Mouse (Mus musculus) kidney, postnatal 10 days (tissue): Measurements from ENCODE around the gene Tal1.
A peak's percentile ranks its signal among the peaks of the same experiment; 100 is the strongest.

Experiments used
- DNase-seq: peaks from one replicate; pipeline ENCODE4 v3.0.0; 2021; ENCODE audit warnings: mixed read lengths

Tal1 gene

DNA sequence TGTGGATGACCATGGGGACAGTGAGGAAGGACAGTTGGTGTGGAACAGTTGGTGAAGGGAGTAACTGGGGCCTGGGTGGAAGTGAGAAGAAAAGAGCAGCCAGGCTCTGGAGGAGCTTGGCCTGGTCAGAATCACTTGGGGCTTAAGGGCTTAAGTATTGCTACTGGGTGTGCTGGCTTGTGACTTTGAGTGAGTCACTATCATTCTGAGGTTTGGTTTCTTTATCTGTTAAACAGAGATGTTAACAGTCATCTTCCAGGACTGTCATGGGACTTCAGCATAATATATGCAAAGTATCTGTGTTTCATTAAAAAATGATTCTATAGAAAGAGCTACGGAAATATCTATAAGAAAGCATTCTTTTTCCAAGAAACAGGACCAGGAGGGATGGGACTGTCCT is 18.6 kb downstream of the Tal1 start:
- no peak for DNase-seq

DNA sequence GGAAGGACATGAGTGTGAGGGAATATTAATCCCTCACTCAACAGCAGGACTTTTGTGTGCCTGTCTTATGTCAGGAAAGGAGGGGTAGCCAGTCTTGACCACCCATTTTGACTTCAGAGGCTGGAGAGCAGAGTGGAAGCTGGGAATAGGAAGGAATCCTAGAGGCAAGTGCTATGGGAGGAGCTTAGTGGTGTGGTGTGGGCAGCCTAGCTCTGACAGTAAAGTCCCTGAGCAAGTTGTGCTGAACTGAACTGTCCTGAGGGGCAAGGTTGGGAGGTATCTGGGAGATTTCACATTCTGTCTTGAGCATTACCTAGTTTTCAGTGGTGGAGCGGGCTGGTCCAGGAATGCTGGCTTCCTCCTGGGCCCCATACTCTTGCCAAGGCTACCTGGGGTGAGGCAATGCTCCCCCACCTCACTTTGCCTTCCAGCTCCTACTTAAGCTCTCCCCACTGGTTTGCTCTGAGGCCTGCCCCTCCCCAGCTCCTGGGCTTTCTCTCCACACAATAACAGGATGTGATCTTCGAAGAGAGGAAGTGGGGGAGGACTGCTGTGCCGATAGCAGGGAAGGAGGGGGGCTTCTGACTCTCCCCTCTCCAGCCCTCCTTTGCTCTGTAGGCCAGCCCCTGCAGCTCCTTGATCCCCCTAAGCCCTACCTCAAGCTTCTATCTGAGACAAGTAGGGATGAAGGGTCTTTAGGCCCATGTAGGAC is 19.1 kb downstream of the Tal1 start:
- peak; percentile 54 for DNase-seq

DNA sequence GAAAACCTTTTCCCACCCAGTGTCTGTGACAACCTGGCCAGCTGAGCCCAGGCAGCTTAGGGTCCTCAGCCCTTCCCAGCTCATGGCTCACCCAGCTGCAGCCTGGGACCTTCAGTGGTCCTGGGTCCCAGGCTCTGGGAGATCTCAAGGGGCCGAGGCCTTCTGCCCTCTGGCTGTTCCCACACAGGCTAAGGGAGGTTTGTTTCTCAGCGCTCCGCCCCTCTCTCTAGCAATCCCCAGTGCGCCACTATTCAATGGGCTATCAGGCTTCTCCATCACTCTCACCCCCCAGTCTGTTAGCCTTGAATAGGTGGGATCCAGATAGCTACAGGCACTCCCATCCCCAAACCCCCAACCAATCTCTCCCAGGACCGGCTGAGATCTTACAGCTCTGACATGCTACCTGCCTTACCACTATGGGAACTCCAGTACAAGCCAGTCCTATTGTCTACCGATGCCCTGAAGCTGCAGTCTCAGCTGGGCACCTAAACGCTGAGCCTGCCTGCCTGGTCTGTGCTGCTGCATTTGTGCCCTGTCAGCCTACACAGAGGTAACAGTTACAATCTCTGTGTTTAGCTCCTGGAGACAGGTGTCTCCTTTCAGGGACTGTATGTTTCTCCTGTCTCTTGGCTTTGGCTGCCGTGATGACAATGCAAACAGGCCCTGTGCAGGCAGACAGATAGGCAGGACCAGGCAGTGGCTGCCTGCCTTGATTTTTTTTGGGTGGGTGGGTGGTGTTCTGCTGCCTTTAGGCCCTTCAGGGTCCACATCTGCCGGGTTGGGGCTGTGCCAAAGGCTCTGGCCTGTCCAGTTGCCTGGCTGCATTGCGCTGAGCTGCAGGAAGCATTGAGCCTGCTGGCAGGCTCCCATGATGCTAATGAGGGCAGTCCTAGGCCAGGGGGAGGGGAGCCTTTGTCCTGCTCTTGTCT is 22.9 kb downstream of the Tal1 start:
- DNase-seq = peak; percentile 86

DNA sequence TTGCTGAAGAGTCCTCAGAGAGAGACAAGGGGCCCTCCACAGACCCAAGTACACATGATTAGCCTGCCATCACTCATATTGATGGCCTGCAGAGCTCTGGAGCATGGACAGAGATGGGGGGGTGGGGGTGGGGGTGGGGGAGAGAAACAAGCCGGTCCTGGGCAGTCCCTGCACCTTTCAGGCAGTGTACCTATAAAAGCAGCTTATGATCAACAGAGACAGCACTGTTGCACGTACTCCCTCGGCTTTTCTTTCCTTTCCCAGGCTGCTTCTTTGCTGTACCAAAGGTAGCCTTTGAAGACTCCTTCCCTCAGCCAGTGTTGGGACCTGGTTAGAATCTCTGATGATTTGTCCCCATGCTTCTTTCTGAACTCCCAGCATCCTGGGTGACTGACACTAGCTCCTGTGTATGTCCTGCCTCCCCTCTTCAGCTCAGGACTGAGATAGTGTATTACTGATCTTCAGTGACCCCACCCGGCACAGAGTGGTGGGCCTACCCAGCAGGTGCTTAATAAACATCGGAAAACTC is 23.7 kb downstream of the Tal1 start:
- no peak for DNase-seq

DNA sequence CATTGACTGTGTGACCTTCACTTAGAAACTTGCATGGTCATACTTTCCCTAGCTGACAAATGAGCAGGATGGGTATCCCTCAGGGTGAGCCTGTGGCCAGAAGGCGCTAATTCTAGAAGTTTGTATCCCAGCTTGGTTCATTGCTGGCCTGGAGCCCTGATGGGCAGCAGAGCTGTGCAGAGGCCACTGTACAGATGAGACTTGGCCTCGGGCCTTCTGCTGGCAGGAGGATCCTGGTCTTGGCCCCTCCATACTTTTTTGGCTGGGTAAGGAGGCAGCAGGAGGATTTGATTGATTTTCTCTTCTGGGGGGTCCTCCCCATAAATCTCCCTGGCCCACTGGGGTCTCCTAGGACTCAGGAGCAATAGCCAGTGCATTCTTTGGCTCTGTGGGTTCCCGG is 26.8 kb downstream of the Tal1 start:
- no peak for DNase-seq

DNA sequence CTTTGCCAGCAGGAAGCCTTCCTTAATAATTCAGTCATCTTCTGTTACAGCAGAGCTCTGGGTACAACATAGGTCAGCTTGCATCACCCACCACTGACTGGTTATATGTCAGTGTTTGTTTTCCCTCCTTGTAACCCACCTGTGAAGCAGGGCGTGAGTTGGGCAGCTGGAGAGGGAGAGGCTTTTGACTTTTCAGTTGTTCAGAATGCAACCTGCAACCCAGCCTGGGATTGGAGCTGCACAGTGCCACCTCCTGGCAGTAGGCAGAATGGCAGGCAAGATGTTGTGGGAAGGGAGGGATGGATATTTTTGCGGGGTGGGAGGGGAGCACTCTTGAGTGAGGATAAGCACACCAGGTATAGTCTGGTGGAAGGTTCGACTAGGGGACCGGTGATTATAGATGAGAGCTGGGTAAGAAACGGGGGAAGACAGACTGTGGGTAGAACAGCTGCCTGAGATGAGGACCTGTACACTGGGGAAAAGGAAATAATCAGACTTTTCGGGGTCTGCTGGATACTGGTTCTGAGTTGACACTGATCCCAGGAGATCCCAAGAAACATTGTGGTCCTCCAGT is 29.4 kb downstream of the Tal1 start:
- peak; percentile 81 for DNase-seq

DNA sequence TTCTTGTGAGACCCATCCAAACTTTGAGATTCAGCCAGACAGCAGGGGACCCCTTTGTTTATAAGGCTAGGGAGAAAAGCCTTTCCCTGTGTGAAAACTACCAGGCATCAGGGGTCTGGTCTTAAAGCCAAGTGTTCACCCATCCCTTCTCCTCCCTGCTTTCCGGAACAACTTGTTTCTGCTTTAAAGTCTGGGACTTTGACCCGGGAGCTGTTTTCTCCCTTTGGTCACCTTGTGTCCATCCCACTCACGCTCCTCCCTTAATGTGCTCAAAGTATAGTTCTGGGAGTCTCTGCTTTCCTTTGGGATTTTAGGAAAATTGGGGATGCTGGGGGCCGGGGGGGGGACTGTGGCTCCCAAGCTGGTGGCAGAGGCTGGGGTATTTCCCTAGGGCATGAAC is 30.0 kb downstream of the Tal1 start:
- DNase-seq = no peak

DNA sequence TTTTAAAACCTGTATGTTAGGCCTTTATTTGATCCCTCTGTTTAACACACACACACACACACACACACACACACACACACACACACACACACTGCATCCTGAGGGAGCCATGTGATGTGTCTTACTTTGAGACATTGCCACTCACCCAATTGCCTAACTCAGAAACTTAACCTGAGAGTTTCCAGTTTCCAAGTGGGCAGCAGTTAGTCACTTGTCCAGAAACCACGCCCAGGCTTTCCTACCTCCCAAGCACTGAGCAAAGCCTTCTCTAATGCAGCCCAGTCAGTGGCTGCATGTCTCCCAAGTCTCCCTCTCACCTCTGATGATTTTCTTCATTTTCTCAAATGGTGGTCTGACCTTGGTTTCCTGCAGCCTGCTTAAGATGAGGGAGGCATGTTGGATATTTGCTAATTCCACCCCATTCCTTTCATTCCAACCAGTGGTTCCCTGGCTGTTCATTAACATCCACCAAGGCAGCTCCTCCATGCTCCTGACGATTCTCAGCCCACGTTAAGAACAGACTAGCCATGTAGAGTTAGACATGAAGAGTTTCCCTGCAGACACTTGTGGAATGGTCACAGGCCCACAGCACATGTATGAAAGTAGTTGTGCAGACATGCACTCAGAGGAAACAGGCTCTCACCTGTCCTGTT is 30.7 kb downstream of the Tal1 start:
- DNase-seq = no peak

DNA sequence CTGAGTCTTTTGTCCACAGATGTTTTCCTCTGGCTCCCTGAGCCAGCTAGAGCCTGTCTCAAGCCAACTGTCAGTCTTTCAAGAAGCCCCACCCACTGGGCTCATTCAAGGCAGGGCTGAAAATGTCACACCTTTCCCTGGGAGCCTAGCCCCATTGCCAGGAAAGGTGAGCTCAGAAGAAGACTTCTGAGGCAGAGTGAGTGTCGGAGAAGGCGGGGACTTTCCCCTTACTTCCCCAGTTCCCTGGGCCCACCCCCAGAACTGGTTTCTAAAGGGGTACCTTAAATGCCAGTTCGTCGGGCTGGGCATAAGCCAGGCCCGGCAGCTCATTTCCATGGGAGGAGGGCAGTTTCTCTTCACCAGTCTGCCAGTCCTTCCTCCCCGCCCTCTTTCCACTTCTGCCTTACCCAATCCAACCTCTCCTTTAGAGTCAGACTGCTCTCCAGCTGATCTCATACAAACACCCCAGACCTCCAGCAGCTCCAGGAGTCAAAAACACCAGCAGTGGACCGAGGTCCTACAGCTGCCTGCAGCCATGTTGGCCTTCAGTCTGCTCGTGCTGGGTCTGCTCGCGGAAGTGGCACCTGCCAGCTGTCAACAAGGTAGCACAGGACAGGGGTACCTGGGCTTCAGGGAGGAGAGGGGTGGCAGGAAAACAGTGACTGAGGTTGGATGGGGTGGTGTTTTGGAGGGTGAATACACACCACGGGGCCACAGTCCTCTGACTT is 32.5 kb downstream of the Tal1 start, which contains the start of gene Pdzk1ip1:
Gene Pdzk1ip1 (plus strand): TSS at position 98 of the 728 bp plus-strand sequence.
- peak; percentile 76 for DNase-seq

DNA sequence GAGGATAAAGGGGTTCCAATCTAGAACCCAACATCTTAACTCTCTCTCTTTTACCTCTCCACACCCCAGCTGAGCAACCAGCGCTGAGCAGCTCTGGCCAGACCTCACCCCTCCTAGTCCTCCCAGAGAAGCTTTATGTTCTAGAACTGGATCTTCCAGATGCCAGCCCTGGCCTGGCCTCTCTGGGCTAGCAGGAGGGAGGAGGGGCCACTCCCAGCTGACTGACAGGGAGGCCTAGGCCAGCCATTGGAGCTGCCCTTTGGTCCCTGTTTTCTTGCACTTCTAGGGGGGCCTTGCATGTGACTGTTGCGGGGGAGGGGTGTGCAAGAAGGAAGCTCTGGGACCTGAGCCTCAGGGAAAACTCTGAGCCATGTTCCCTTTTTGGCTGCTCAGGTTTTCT is 34.4 kb downstream of the Tal1 start:
- DNase-seq = peak; percentile 82

DNA sequence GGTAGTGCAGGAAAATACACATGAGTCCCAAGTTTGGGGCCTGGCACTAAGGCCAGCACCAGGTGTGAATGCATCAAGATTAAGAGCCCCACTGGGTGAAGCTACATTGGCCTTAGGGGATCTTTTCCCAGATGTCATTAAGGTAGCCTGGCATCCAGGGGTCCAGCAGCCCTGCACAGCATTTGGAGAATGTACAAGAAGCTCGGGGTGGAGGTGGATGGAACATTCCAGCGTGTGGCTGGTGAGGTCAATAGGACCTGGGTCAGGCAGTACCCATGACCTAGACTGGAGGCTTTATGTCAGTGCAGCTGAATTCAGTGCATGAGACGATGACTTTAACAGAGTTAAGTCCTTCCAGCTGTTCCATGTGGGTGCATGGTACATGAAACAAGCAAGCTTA is 35.6 kb downstream of the Tal1 start:
- DNase-seq = no peak

DNA sequence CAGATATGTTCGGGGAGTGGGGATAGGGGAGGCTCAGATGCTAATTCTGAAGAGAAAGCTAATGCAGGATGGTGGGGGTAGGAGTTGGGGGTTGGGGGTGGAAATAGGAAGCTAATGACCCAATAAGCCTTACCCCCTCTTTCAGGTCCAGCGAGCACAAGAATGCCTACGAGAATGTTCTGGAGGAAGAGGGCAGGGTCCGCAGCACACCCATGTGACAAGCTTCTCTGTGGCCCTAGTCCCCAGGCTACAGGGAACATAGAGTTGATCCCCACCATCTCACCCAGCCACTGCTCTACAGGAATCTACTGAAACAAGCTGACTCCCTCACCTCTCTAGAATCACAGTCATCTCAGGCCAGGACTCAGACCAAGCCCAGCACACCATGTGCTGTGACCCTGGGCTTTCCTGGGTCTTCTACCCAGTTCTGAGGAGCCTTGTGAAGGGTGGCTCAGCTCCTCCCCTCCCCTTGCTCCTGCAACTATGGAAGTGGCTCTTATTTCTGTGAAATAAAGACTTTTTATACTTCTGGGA is 37.2 kb downstream of the Tal1 start:
- peak; percentile 61 for DNase-seq

DNA sequence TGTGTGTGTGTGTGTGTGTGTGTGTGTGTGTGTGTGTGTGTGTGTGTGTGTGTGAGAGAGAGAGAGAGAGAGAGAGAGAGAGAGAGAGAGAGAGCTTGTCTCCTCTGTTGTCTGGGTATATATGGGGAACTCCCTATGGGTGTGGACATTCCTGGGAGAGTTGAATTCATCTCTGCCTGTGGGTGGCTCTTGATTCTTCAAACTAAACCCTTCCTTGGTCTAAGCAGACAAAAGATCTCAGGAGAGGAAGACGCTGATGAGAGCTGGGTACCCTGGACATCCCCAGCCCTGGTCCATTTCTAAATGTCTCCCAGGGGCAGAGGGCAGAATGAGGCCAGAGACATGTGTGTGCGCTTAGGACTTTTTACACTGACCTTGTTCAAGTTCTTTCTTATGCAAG is 37.8 kb downstream of the Tal1 start:
- no peak for DNase-seq

DNA sequence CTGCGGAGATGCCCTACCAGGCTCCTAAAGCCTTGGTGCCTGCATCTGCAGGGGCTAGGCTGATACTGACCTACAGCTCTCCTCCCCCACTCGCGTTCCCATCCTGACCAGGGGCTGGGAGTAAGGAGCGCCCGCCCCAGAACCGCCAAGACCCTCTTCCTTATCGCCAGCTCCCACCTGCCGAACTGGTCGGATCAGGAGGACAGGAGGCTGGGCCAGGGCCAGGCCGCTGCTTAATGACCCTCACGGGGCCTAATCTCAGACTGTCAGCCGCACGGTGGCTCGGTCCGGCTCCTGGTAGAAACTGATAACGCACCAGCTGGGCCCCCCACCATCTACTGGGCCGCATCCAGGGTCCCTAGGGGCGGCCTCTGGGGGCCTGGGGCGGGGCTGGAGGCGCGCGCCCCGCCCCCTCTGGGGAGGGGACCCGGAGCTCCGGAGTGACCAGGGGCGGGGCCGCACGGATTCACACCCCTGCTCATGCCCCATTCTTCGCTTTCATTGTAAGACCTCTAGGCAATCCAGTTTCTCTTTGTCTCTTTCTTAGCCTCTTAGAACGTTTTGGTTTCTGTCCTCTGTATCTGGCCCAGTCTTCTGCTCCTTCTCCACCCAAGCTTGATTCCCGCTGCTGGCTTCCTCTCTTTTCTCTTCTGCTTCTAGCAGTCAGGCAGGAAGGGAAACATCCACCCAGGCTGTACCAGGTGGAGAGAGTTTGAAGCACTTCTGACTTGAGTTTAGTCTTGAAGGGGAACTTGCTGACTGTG is 39.6 kb downstream of the Tal1 start:
- peak; percentile 78 for DNase-seq

DNA sequence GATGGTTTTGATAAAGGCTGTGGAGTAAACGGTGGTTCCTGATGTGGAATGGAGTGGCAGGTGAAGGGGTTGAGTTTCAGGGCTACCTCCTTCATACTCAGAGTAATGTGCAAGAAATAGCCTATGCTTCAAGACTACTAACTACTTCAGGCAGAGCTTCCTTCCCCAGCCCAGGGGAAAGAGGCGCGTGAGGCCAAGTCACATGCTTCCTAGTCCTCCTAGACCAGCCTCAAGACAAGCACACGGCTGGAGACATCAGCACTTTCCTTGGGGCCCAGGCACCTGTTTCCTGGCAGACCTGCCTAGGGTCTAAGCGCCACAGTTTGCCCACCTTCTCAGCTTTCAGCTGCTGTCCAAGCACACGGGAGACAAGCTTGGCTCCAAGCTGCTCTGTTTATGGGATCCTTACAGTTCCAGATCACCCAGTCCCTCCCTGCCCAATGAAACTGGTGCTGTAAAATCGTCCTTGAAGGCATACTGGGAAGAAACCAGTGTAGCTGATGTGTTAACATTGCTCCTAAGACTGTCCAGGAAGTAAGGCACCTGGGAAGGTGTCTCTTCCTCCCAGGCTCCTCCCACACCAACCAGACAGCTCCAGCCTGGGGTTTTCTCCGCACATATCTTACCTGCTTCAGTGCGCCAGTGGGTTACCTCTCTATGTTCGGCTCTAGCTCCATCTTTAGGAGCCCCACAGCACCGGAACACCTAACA is 40.4 kb downstream of the Tal1 start:
- DNase-seq = peak; percentile 54

DNA sequence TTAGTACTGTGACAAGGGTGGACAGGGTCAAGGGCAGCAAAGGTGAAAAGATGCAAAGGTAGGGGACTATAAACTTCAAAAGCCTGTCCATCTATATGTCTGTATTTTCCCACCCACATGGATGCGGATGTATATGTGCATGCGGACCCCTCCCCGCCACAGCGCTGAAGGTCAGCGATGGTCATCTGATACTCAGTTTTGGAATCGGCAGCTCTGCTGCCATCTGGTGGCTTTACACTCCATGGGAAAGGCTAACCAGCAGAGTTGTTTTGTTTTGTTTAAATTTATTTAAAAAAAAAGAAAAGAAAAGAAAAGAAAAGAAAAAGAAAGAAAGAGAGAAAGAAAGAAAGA is 40.9 kb downstream of the Tal1 start:
- peak; percentile 74 for DNase-seq

DNA sequence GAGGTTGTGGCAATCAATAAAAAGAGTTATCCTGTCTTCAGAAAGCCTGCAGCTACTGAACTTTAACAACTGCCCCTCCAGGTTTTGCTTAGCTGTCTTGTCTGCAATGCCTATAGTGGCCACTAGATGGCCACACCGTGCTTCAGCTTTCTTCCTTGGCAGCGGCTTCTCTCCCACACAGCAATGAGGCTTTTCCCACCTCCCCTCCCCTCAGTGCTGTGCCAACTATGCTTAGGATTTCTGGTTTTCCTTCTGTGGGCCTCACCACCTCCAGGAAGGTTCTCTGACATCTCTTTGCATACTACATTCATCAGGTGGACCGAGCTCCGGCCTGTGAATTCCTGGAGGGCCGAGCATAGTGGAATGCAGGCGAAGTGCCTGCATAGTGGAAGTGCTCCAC is 45.5 kb downstream of the Tal1 start:
- DNase-seq = peak; percentile 81

DNA sequence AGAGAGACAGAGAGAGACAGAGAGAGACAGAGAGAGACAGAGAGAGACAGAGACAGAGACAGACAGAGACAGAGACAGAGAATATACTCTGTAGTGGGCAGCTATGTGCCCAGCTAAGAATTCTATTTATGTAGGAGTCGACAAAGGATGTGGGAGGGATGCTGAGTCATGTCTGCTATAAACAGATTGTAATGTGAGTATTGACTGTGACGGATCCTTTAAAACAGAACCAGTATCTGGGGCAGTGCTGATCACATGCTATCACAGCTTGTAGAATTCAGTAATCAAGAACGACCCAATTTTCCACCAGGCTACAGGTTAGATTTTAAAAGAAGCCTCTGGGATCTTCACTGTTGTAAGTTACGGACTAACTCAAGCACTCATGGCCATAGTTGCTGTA is 47.3 kb downstream of the Tal1 start:
- no peak for DNase-seq

DNA sequence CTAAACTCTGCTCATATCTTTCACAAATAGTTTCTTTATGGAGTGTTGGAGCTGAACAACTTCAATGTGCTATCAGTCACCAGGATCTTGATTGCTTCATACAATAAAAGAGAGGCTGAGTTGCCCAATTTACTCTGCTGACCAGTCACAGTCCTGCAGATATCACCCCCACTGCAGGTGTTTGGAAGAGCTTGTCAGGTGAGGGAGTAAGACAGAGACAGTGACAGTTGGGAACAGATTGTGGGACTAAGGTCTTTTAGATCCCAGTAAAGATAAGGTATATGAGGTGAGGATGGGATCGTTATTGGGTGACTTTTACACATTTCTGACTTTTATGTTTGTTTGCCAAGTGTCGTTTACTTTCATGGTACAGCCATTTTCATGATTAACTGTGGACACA is 54.9 kb downstream of the Tal1 start:
- DNase-seq = no peak

DNA sequence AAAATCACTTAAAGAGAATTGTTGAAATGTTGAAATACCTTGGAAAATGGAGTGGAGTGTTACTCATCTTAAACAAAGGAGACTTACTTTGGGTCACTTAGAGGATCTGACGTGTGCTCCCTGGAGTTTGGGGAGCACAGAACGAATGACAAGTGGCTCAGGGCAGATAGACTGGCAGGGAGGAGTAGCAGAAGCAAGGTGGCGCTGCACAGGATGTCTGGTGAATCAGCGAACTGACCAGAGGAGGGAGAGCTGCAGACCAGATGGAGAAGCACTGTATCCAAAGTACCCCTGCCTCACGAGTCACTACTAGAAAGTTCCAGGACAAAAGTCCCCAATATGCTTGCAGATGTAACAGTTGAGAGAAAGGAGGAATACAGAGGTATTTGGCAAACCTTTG is 57.0 kb downstream of the Tal1 start:
- no peak for DNase-seq

DNA sequence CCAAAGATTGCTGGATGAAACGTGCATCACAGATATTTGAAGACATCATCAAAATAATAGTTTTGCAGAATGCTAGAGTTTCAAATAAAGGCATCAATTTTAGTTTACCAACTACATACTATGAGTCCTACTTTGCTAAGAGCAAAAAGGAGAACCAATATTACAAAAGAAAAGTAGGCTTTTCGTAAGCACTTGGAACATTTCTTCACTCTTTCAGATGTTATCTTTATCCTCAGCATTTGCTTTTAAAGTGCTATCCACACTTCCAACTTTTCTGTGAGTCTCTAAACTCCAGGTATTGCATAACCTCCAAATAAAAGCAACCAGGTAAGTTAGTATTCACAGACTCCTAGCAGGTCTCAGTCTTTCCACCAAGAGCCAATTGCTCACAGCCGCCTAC is 63.4 kb downstream of the Tal1 start:
- DNase-seq = no peak
